Mouse (Mus musculus) neural tube, embryonic 12.5 days (tissue): ENCODE results near the gene Zfp74. TPM values are rescaled to one million over a fixed set of nuclear protein-coding genes. Genes with fewer than 3 reads are reported as not detected.
A peak's percentile ranks its signal among the peaks of the same experiment; 100 is the strongest.
"Not testable (repeated sequence)": the region's sequence is repeated elsewhere in the genome, so short reads cannot be mapped to it uniquely, and the experiment has no call there.

ENCODE experiments used
- ATAC-seq: fragments of 200-750 bp; cut with Nextera tagmentation; 2 replicates; pipeline ENCODE4 v1.8.0; 2017; ENCODE audit warnings: low read depth, mild to moderate bottlenecking, moderate TSS enrichment, moderate library complexity; ENCODE audit not compliant: low FRiP score
- H3K27ac ChIP-seq: fragments of 300-500 bp; sonication (generic); 2 replicates; pipeline ENCODE4 v1.5.1; 2016
- H3K27me3 ChIP-seq: fragments of 300-500 bp; sonication (generic); replicated peaks from 2 replicates; pipeline ENCODE4 v1.6.1; 2016; ENCODE audit warnings: mild to moderate bottlenecking
- H3K36me3 ChIP-seq: fragments of 300-500 bp; sonication (generic); 2 replicates; pipeline ENCODE4 v1.6.1; 2016; ENCODE audit warnings: mild to moderate bottlenecking
- H3K4me1 ChIP-seq: fragments of 300-500 bp; sonication (generic); 2 replicates; pipeline ENCODE4 v1.6.1; 2016
- H3K4me2 ChIP-seq: fragments of 300-500 bp; sonication (generic); replicated peaks from 2 replicates; pipeline ENCODE4 v1.6.1; 2016; ENCODE audit warnings: mild to moderate bottlenecking
- H3K4me3 ChIP-seq: fragments of 300-500 bp; sonication (generic); 2 replicates; pipeline ENCODE4 v1.5.1; 2016
- H3K9ac ChIP-seq: fragments of 300-500 bp; sonication (generic); 2 replicates; pipeline ENCODE4 v1.6.1; 2016; ENCODE audit warnings: mild to moderate bottlenecking
- H3K9me3 ChIP-seq: fragments of 300-500 bp; sonication (generic); 2 replicates; pipeline ENCODE4 v1.6.1; 2016; ENCODE audit warnings: mild to moderate bottlenecking
- WGBS: fragments of 180-500 bp; shearing (Covaris S2); methylation state at CpG from one replicate; pipeline ENCODE4 v1.1.7; 2016; 5-methylcytosine and 5-hydroxymethylcytosine counted together
- polyA plus RNA-seq: library from polyadenylated mRNA; unstranded; fragments of >200 nt; fragmentation: Nextera tagmentation; extraction: Ambion mirVana; gene quantifications from 2 replicates; pipeline ENCODE4 v1.2.1, GENCODE M21; 2016

The Zfp74 gene
- polyA plus RNA-seq, 1 experiment from 2014 or later, result 13.3 TPM

GRCm38 (mm10) chr7:29981860-29982259, 28.0 kb upstream of the Zfp74 start:
- H3K9me3 ChIP-seq, result no peaks in the 10 kb centered on the region
- no peak overlapping the region for H3K4me2 ChIP-seq
- H3K27ac ChIP-seq, result no peak overlapping the region
- 0 out of 2 replicates have a peak, but pooled peaks cover 6% of the 10 kb centered on the region for H3K4me1 ChIP-seq
- H3K27me3 ChIP-seq, result no peaks in the 10 kb centered on the region
- H3K4me3 ChIP-seq, result no peak overlapping the region
- no peak overlapping the region for H3K9ac ChIP-seq
- 90% methylated on average over 3 of the region's 3 CpGs for WGBS
- ATAC-seq, result no peak
- H3K36me3 ChIP-seq, result 0 out of 2 replicates have a peak, but pooled peaks cover 5% of the 10 kb centered on the region

- H3K9me3 ChIP-seq, result no peaks in the 10 kb centered on the region
- H3K4me3 ChIP-seq, result no peak overlapping the region
- no peak overlapping the region for H3K9ac ChIP-seq
- H3K4me2 ChIP-seq, result no peak overlapping the region
- H3K36me3 ChIP-seq, result 0 out of 2 replicates have a peak, but pooled peaks cover 5% of the 10 kb centered on the region
- no peak for ATAC-seq
- 0 out of 2 replicates have a peak, but pooled peaks cover 6% of the 10 kb centered on the region for H3K4me1 ChIP-seq
- WGBS, result 66% methylated on average over 5 of the region's 5 CpGs
- no peaks in the 10 kb centered on the region for H3K27me3 ChIP-seq
- H3K27ac ChIP-seq, result no peak overlapping the region
Measured at GRCm38 (mm10) chr7:29981455-29981854, 27.6 kb upstream of the Zfp74 start.

- WGBS, result 96% methylated on average over 1 of the region's 1 CpGs
- H3K27me3 ChIP-seq, result no peaks in the 10 kb centered on the region
- no peaks in the 10 kb centered on the region for H3K9me3 ChIP-seq
- no peak overlapping the region for H3K9ac ChIP-seq
- 0 out of 2 replicates have a peak, but pooled peaks cover 2% of the 10 kb centered on the region for H3K36me3 ChIP-seq
- H3K27ac ChIP-seq, result no peak overlapping the region
- ATAC-seq, result no peak
- H3K4me1 ChIP-seq, result 0 out of 2 replicates have a peak, but pooled peaks cover 6% of the 10 kb centered on the region
- no peak overlapping the region for H3K4me3 ChIP-seq
- no peak overlapping the region for H3K4me2 ChIP-seq
Measured at GRCm38 (mm10) chr7:29980761-29981160, 26.9 kb upstream of the Zfp74 start.

- ATAC-seq, result no peak
- no peak overlapping the region for H3K4me2 ChIP-seq
- H3K27me3 ChIP-seq, result no peaks in the 10 kb centered on the region
- no peaks in the 10 kb centered on the region for H3K4me1 ChIP-seq
- no peaks in the 10 kb centered on the region for H3K9me3 ChIP-seq
- H3K4me3 ChIP-seq, result no peak overlapping the region
- no peak overlapping the region for H3K9ac ChIP-seq
- H3K27ac ChIP-seq, result no peak overlapping the region
- 87% methylated on average over 9 of the region's 9 CpGs for whole genome bisulfite sequencing
- no peaks in the 10 kb centered on the region for H3K36me3 ChIP-seq
Measured at GRCm38 (mm10) chr7:29970686-29971085, 16.8 kb upstream of the Zfp74 start.

- H3K9ac ChIP-seq, H3K9me3 ChIP-seq, H3K4me2 ChIP-seq, H3K27ac ChIP-seq, H3K36me3 ChIP-seq, ATAC-seq, H3K27me3 ChIP-seq, H3K4me1 ChIP-seq, H3K4me3 ChIP-seq: not testable (repeated sequence)
- WGBS, result 46% methylated on average over 38 of the region's 39 CpGs
Measured at GRCm38 (mm10) chr7:29965115-29965810, 11.4 kb upstream of the Zfp74 start.

- no peak overlapping the region for H3K4me2 ChIP-seq
- no peaks in the 10 kb centered on the region for H3K36me3 ChIP-seq
- no peak overlapping the region for H3K27ac ChIP-seq
- no peaks in the 10 kb centered on the region for H3K4me1 ChIP-seq
- WGBS, result 70% methylated on average over 3 of the region's 3 CpGs
- no peaks in the 10 kb centered on the region for H3K9me3 ChIP-seq
- no peak overlapping the region for H3K4me3 ChIP-seq
- ATAC-seq, result no peak
- H3K27me3 ChIP-seq, result no peaks in the 10 kb centered on the region
- H3K9ac ChIP-seq, result no peak overlapping the region
Measured at GRCm38 (mm10) chr7:29959004-29959403, 5.1 kb upstream of the Zfp74 start.

- WGBS, result 90% methylated on average over 11 of the region's 11 CpGs
- Histone ChIP-seq H3K36me3 (no peaks in the 10 kb centered on the region), H3K9ac (no peak overlapping the region), H3K9me3 (no peaks in the 10 kb centered on the region), H3K4me3 (no peak overlapping the region), H3K4me2 (no peak overlapping the region), H3K27ac (no peak overlapping the region), H3K4me1 (no peaks in the 10 kb centered on the region), H3K27me3 (no peaks in the 10 kb centered on the region)
- ATAC-seq, result no peak
Measured at GRCm38 (mm10) chr7:29958125-29958724, 4.3 kb upstream of the Zfp74 start.

- Histone ChIP-seq H3K9me3 (no peaks in the 10 kb centered on the region), H3K27ac (no peak overlapping the region), H3K36me3 (no peaks in the 10 kb centered on the region), H3K4me2 (no peak overlapping the region), H3K9ac (no peak overlapping the region), H3K4me1 (no peaks in the 10 kb centered on the region), H3K4me3 (no peak overlapping the region), H3K27me3 (no peaks in the 10 kb centered on the region)
- no peak for ATAC-seq
- WGBS, result 61% methylated on average over 10 of the region's 10 CpGs
Measured at GRCm38 (mm10) chr7:29956257-29956656, 2.4 kb upstream of the Zfp74 start.

- Histone ChIP-seq H3K9ac (no peak overlapping the region), H3K4me1 (no peaks in the 10 kb centered on the region), H3K27me3 (no peaks in the 10 kb centered on the region), H3K4me3 (no peak overlapping the region), H3K27ac (no peak overlapping the region), H3K4me2 (0 out of 2 replicates have a peak overlapping the region, but pooled peaks have one; percentile 66), H3K9me3 (no peaks in the 10 kb centered on the region), H3K36me3 (peaks cover 7% of the 10 kb centered on the region; the same call in 1 of the 2 replicates)
- WGBS, result 26% methylated on average over 4 of the region's 4 CpGs
- no peak for ATAC-seq
Measured at GRCm38 (mm10) chr7:29954731-29955130, 842 bp upstream of the Zfp74 start.

- Histone ChIP-seq H3K9me3 (no peaks in the 10 kb centered on the region), H3K4me2 (peak overlapping the region; percentile 66), H3K4me3 (peak overlapping the region; percentile 68), H3K9ac (peak overlapping the region; percentile 82), H3K4me1 (no peaks in the 10 kb centered on the region), H3K36me3 (peaks cover 14% of the 10 kb centered on the region; the same call in 1 of the 2 replicates), H3K27me3 (no peaks in the 10 kb centered on the region), H3K27ac (peak overlapping the region; percentile 72; the same call in 1 of the 2 replicates)
- WGBS, result 51% methylated on average over 10 of the region's 10 CpGs
- ATAC-seq, result no peak
Measured at GRCm38 (mm10) chr7:29953086-29953485, 803 bp downstream of the Zfp74 start.

- 71% methylated on average over 2 of the region's 2 CpGs for WGBS
- no peak overlapping the region for H3K4me3 ChIP-seq
- no peak overlapping the region for H3K27ac ChIP-seq
- no peaks in the 10 kb centered on the region for H3K27me3 ChIP-seq
- no peaks in the 10 kb centered on the region for H3K9me3 ChIP-seq
- H3K9ac ChIP-seq, result no peak overlapping the region
- peaks cover 34% of the 10 kb centered on the region for H3K36me3 ChIP-seq
- no peak for ATAC-seq
- H3K4me1 ChIP-seq, result no peaks in the 10 kb centered on the region
- no peak overlapping the region for H3K4me2 ChIP-seq
Measured at GRCm38 (mm10) chr7:29944201-29944600, 9.7 kb downstream of the Zfp74 start.

GRCm38 (mm10) chr7:29943720-29944119, 10.2 kb downstream of the Zfp74 start:
- no peaks in the 10 kb centered on the region for H3K9me3 ChIP-seq
- ATAC-seq, result no peak
- no peaks in the 10 kb centered on the region for H3K27me3 ChIP-seq
- H3K4me3 ChIP-seq, result no peak overlapping the region
- H3K27ac ChIP-seq, result no peak overlapping the region
- 70% methylated on average over 2 of the region's 2 CpGs for WGBS
- peaks cover 34% of the 10 kb centered on the region for H3K36me3 ChIP-seq
- H3K9ac ChIP-seq, result no peak overlapping the region
- no peak overlapping the region for H3K4me2 ChIP-seq
- H3K4me1 ChIP-seq, result no peaks in the 10 kb centered on the region
